Mouse (Mus musculus) layer of hippocampus, adult 11-12 months (tissue): ENCODE results near the gene Gaa.
"Not testable (repeated sequence)": the region's sequence is repeated elsewhere in the genome, so short reads cannot be mapped to it uniquely, and the experiment has no call there.

Experiments used
- DNase-seq: peaks from one replicate; pipeline ENCODE4 v3.0.0; 2022; ENCODE audit warnings: low spot score

The Gaa gene

GRCm38 (mm10) chr11:119267768-119268556 lies at the start of gene Gaa:
Gene Gaa (plus strand): TSS chr11:119267887.
- peak; percentile 99 for DNase-seq

GRCm38 (mm10) chr11:119219816-119220465 lies 47.7 kb upstream of the Gaa start:
- DNase-seq, result peak; percentile 75

GRCm38 (mm10) chr11:119221812-119222510 lies 45.7 kb upstream of the Gaa start:
- no peak for DNase-seq

GRCm38 (mm10) chr11:119223124-119223890 lies 44.4 kb upstream of the Gaa start:
- no peak for DNase-seq

DNA sequence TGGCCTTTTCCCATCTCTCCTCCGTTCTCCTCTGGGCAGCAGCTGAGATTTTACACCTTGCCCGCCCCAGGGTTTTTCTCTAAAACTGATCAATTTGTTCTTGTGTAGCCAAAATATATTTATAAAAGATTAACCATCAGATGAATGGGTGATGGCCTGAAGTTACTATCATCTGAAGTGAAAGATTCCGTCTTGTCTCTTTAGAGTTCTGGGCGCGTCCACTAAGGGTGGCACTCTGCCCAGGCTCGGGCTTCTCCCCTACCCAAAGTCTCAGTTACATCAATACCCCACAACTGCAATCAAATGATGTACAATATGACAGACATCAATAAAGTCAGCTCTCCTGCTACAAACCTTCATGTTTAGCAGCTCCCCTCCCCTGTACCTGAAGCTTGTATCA lies 42.8 kb upstream of the Gaa start:
- no peak for DNase-seq

DNA sequence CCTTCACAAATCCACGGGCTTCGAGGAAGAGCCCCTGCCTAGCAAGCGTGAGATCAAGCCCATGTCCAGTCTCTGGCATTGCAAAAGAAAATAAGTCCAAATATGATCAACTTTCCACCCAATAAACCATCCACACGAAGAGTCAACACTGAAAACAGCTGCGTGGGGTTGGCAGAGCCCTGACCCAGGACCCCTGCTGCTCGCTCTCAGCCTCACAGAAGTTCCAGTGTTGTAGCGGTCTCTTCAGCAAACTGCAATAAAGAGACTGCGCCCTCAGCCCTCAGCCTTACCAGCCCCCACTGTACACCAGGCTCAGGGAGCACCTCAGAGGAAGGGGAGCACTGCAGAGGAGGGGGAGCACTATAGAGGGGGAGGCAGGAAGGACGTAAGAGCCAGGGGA lies 42.1 kb upstream of the Gaa start:
- no peak for DNase-seq

DNA sequence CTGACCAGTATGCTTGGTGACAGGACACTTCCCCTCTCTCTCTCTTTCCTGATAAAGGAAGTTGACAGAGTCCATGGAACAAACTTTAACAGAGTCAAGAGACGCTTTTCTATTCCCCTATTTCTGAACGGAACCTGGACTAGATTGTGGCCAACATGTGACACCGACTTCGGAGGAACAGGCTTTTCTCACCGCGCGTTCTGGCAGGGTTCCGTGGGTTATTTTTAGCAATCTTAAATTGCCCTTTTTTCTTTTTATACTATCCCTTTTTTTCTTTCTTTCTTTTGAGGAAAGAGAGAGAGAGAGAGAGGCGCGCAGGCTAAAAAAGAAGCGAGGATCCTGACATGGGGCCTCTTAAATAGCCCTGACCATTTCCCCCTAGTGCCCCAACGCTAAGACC lies 40.1 kb upstream of the Gaa start:
- DNase-seq, result no peak

GRCm38 (mm10) chr11:119228091-119228781 lies 39.5 kb upstream of the Gaa start, which contains the start of the genes Tbc1d16 and Ccdc40:
Gene Tbc1d16 (minus strand): TSS chr11:119228499.
Gene Ccdc40 (plus strand): TSS chr11:119228572.
- peak; percentile 56 for DNase-seq

DNA sequence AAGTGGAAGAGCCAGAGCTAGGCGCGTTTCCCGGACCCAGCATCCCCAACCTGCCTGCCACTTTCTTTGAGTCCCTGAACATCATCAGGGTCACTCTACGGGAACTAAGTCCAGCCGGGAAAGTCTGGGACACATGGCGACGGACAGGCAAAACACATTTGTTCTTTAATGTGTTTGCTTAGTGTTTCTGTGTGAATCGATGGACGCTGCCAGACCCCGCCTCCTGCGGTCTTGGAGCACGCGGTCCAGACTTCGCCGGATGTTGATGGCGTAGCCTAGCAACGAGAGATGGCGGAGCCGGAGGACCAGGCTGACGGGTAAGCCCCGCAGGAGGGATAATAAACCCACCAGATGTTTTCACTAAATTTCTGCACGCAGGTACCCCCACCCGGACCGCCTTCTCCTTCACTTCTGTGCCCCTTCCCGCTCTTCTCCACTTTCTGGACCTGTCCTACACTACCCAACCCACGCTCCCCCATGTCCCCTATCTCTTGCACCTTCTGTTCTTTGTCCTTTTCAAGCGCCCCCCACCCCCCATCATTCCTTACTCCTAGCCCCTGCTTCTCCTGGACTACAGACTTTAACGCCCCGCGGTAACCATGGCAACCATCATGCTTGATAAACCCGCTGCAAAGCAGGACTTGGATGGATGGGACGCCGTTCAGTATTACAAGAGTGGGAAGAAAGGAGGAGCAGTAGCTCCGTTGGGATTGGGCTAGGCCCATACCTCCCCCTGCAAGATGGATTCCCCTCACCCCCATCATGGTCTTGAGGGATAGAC lies 38.7 kb upstream of the Gaa start:
- DNase-seq, result peak; percentile 68

GRCm38 (mm10) chr11:119234770-119235169 lies 32.9 kb upstream of the Gaa start:
- DNase-seq, result no peak

GRCm38 (mm10) chr11:119235596-119235995 lies 32.1 kb upstream of the Gaa start:
- peak; percentile 66 for DNase-seq

DNA sequence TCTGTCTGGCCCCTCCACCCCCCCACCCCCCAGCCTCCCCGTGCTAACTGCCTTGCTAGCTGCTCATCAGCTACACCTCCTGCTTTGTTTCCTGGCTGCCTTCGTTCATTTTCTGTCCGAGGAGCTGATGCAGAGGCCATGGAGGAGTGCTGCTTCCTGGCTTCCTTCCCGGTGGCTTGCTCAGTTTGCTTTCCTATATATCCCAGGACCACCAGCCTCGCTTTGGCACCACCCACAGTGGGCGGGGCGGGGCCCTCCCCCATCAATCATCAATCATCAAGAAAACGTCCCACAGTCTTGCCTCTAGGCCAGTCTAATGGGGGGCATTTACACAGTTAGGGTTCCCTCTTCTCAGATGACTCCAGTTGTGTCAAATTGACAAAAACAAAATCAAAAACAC lies 31.3 kb upstream of the Gaa start:
- no peak for DNase-seq

- no peak for DNase-seq
Observed at GRCm38 (mm10) chr11:119237007-119237406, 30.7 kb upstream of the Gaa start.

- DNase-seq, result no peak
Observed at GRCm38 (mm10) chr11:119237568-119238304, 30.0 kb upstream of the Gaa start.

- DNase-seq, result no peak
Observed at GRCm38 (mm10) chr11:119238305-119238721, 29.4 kb upstream of the Gaa start.

DNA sequence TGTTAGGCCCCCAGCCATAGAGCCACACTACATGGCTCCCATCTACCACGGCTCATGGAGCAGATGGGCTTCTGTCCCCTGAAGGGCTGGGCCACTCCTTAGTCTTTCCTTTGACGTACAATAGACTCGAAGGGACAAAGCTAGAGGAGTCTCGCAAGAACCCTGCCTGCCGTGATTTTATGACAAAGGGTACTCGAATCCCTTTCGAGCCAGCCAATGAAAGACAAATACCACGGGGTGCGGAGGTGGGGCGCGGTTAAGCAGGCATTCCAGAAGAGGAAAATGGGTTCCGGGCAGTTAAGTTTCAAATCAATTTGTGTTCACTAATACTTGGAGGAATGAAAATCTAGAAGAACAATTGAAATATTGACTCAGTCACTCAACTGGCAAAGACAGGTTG lies 28.2 kb upstream of the Gaa start:
- no peak for DNase-seq

- DNase-seq, result not testable (repeated sequence)
Observed at GRCm38 (mm10) chr11:119245543-119245942, 22.1 kb upstream of the Gaa start.

DNA sequence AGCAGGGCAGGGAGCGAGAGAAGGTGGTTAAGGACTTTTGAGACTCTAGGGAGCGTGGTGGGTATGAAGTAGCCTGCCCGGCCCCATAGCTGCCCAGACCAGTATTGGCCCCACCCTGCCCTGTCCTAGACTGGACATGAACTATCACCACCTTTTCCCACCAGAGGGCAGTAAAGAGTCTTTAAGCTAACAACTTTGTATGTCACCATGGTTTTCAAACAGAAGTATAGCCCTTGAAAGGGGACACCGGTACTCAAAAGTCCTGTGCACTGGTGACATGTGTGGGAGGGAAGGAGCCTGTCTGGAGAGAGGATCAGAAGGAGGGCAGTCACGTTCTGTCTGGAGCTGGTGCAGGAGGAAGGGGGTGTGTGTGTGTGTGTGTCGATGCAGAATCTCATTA lies 18.7 kb upstream of the Gaa start:
- DNase-seq, result peak; percentile 72

DNA sequence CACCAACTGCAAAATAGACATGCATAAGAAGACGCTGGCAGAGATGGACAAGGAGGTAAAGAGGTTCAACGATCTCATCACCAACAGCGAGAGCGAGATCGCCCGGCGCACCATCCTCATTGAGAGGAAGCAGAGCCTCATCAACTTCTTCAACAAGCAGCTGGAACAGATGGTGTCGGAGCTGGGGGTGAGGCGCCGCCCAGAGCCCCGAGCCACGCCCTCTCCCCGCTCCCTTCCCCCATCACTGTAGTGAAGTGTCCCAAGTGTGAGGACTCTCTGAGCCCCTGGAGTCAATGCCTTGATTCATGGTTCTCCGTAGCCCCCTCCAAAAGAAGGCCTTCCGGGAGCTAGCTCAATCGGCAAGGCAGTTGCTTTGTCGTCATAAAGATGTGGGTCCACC lies 16.7 kb upstream of the Gaa start:
- no peak for DNase-seq
